Mouse (Mus musculus): ENCODE data around the gene Myh1.

Gene Myh1

DNA sequence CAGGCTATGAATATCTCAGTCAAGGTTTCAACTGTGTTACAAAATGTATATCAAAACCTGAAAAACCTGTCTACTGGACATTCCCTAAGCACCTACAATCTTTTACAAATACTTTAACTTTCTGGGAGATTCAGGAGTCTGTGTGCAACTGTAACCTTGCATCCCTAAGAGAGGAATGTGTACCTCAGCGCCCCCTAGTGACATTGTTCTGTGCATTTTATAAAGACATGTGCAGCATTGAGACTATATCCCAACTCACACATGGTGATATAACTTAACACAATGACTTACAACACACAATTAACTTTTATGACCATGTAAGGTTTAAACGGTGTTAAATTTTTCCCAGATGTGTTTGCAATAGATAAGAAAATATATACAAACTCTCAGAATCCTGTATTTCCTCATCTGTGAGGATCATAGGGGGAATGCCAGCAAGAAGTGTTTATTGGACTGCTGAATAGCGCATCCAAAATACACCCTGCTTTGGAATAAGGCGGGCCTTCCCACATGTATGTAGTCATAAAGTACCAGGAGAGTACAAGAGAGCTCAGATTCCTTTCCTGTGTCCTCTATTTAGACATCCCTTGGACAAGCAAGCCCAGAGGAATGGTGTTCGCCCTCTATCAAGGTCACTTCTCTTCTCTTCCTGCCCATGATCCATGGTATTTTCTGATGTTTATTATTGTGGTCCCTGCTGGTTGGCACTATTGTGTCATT lies 35.9 kb downstream of the Myh1 start:
- DNase-seq: peak; percentile 2

DNA sequence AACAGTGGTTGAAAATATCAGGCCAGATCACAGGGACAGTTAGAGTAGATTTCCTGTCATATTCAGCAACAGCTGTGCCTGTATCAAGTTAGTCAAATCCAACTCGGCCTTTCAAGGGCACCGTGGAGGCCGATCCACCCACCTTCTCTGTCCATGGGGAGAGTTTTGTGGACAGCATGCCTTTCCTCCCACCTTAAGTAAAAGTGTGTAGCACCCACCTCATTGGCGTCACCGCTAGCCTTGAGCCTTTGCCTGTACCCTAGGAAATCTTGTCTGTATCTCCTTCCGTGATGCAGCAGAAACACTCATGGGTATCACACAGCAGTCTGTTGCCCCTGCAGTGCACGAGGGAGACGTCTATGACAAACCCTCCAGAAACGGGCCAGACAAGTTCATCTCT lies 36.9 kb downstream of the Myh1 start:
- DNase-seq: no peak

DNA sequence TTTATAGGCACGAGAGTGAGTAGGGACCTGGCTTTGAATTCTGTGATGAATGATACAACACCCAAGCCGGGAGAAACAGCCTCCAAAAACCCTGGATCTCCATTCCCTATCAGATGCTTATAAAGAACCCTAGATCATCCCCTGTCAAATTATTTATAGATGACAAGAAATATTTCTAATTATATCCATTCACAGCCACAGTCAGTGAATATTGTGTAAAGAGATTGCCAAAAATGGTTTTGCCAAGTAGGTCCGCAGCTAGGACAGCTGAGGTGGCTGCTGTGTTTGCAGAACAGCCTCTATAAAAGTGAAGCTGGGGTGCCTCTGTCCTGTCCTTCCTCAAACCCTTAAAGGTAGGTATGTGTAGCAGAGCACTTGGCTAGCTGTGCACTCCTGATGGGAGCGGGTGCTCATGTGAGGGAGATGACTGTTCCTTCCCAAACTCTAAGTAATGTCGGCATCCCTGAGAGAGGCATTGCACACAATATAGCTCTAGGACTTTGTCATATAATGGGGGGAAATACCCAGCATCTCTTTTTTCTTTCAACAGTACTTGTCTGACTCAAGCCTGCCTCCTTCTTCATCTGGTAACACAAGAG lies 37.7 kb downstream of the Myh1 start, which contains the start of gene Myh4:
Gene Myh4 (plus strand): TSS at position 549 of the 599 bp plus-strand sequence.
- DNase-seq: no peak

DNA sequence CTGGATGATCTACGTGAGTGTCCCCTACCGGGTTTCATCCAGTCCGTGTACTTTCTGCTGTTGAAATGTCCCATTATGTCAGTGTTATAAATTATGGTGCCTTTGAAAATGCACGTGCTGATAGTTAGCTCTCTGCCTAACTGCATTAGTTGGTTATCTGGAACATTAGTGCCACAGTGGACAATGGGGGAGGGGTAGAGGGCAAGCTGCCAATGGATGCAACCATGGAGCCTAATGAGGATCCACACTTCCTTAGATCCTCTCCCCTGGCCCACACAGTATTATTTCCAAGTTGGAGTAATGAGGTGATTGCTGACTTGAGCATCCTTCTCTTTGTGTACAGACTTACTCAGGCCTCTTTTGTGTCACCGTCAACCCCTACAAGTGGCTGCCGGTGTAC lies 41.2 kb downstream of the Myh1 start:
- DNase-seq: no peak

DNA sequence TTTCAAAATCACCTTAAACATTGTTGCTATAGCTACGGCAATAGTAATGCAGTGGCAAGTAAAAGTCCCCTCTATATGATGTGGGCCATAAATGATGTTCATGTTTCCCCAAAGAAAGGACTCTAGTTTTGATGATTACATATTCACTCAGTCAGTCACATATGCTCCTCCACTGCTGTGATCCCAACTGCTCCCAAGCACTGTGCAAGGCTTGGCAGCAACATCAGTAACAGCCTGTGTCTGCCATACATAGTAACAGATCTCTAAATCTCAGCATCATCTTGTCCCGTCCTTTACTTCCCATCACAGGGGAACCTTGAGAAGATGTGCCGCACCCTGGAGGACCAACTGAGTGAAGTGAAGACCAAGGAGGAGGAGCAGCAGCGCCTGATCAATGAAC lies 53.8 kb downstream of the Myh1 start:
- no peak for DNase-seq

DNA sequence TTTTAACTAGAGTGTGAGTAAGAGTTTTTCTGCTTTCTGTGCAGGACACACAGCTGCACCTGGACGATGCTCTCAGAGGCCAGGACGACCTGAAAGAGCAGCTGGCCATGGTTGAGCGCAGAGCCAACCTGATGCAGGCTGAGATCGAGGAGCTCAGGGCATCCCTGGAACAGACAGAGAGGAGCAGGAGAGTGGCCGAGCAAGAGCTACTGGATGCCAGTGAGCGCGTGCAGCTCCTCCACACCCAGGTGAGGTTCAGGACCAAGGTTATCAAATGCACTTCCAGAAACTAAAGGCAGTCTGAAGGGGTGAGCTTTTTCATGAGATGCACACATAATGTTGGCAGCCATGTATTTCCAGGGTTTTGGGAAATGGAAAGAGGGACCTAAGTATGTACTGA lies 57.2 kb downstream of the Myh1 start:
- no peak for DNase-seq

DNA sequence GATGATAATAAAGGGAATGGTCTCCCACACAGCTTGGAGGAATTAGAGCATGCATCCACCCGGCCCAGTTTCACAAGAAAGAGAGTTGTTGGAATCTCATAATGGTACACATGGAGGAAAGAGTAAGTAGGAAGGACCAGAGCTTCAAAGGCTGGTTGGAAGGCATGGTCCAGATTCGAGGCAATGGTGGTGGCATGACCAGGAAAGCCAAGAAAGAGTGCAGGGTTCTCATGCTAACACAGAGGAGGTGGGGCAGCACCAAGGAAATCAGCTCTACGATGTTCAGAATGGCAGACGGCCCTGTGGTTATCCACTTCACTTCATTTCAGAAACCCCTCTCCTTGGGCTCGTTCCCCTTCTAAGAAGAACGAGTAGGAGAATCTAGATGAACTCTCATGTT lies 61.1 kb downstream of the Myh1 start:
- DNase-seq: no peak

Data from cerebellum, adult 9-10 months (tissue).